Mouse (Mus musculus) brain, embryonic 18.5 days (tissue): ENCODE measurements around the gene Coq9.
A peak's percentile ranks its signal among the peaks of the same experiment; 100 is the strongest.

Experiments
- DNase-seq: peaks from one replicate; pipeline ENCODE4 v3.0.0-alpha.2; 2012; ENCODE audit warnings: low read depth, low spot score

The Coq9 gene

GRCm38 (mm10) chr8:94837662-94838574 lies at the start of gene Coq9, which contains the start of gene Ciapin1:
Gene Coq9 (plus strand): TSS chr8:94838321.
Gene Ciapin1 (minus strand): TSS chr8:94838358.
- peak; percentile 89 for DNase-seq

- no peak for DNase-seq
These were observed 48.7 kb upstream of the Coq9 start for GRCm38 (mm10) chr8:94789256-94789955.

GRCm38 (mm10) chr8:94794368-94794767 lies 43.8 kb upstream of the Coq9 start:
- no peak for DNase-seq

- DNase-seq = no peak
These were observed 43.3 kb upstream of the Coq9 start for GRCm38 (mm10) chr8:94794782-94795181.

GRCm38 (mm10) chr8:94800278-94800968 lies 37.7 kb upstream of the Coq9 start:
- no peak for DNase-seq

- DNase-seq = no peak
These were observed 36.6 kb upstream of the Coq9 start for GRCm38 (mm10) chr8:94801293-94802095.

GRCm38 (mm10) chr8:94802375-94802774 lies 35.7 kb upstream of the Coq9 start:
- DNase-seq = no peak

GRCm38 (mm10) chr8:94803551-94803950 lies 34.6 kb upstream of the Coq9 start:
- DNase-seq = no peak

GRCm38 (mm10) chr8:94804546-94805340 lies 33.4 kb upstream of the Coq9 start:
- no peak for DNase-seq

GRCm38 (mm10) chr8:94805811-94806210 lies 32.3 kb upstream of the Coq9 start:
- no peak for DNase-seq

GRCm38 (mm10) chr8:94807506-94807905 lies 30.6 kb upstream of the Coq9 start:
- DNase-seq = no peak

GRCm38 (mm10) chr8:94808372-94808771 lies 29.7 kb upstream of the Coq9 start:
- DNase-seq = no peak

GRCm38 (mm10) chr8:94810153-94810552 lies 28.0 kb upstream of the Coq9 start, which contains the start of gene Ccl17:
Gene Ccl17 (plus strand): TSS chr8:94810453.
- DNase-seq = no peak

GRCm38 (mm10) chr8:94810855-94811254 lies 27.3 kb upstream of the Coq9 start:
- no peak for DNase-seq

- DNase-seq = no peak
These were observed 26.5 kb upstream of the Coq9 start for GRCm38 (mm10) chr8:94811654-94812053.

- DNase-seq = peak; percentile 82
These were observed 25.4 kb upstream of the Coq9 start for GRCm38 (mm10) chr8:94812645-94813098.

GRCm38 (mm10) chr8:94814556-94814955 lies 23.6 kb upstream of the Coq9 start:
- no peak for DNase-seq

GRCm38 (mm10) chr8:94817933-94818332 lies 20.2 kb upstream of the Coq9 start:
- DNase-seq = no peak

- no peak for DNase-seq
These were observed 18.4 kb upstream of the Coq9 start for GRCm38 (mm10) chr8:94819671-94820179.

GRCm38 (mm10) chr8:94820553-94820952 lies 17.6 kb upstream of the Coq9 start:
- DNase-seq = no peak
